Mouse (Mus musculus) thymus, postnatal 25 days (tissue): ENCODE data around the gene Tmprss3.

Experiments used
- DNase-seq: peaks from one replicate; pipeline ENCODE4 v3.0.0; 2022

Tmprss3 gene

DNA sequence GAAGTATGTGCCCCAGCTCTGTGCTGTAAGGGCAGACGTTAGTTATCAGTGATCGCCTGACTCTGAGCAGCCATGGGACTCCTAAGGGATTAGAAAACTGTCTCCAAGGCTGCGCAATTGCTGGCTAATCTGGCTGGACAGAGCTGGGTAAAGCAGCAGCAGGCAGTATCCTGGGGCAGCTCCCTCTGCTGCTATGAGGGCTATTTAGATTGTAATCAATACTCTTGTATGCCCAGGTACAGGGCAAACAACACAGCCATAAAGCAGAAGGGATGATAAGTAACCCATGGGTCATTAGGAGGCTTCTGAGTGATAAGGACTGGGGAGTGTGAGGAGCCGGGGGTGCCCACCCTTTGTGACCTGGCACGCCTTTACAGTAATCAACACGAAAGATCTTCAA is 63.9 kb downstream of the Tmprss3 start:
- DNase-seq, result no peak

DNA sequence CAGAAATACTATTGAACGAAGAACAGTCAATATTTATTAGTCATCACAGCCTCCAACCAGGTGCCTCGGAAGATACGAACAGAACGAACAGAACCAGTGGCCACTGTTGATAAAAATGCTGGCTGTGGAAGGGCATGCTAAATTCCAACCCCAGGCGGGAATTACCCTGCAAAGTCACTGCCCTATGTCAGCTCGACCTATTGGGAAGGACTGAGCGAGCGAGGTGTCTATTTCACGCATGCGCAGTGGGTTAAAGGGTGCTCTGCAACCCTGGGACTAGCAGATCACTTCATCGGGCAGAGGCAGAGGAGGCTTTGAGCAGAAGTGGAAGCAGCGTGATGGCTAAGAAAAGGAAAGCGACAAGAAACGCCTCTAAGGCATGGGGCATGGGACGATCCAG is 65.0 kb downstream of the Tmprss3 start:
- no peak for DNase-seq

DNA sequence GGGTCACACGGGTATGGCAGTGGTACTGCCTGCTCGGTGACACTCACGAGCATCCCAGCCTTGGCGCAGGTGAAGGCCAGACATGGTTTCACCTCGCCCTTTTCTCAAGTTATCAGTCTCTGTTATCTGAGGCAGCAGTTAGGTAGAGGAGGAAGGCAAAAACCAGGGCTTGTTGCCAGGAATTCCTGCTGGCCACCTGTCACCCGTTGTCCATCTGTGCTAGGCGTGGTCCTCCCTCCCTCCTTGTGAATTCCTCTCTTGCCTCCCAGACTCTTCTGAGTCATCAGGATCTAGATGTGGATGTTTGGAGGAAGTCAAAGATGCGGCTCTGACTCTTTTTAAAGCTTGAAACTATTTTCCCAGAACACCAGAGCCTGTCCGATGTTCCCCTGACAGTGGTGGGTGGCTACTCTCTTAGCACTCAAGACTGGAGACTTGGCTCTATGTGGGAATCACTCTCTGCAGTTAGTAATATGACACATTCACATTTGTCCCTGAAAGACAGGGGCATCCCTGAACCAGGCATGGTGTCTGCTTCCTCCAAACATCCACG is 67.4 kb downstream of the Tmprss3 start:
- no peak for DNase-seq

DNA sequence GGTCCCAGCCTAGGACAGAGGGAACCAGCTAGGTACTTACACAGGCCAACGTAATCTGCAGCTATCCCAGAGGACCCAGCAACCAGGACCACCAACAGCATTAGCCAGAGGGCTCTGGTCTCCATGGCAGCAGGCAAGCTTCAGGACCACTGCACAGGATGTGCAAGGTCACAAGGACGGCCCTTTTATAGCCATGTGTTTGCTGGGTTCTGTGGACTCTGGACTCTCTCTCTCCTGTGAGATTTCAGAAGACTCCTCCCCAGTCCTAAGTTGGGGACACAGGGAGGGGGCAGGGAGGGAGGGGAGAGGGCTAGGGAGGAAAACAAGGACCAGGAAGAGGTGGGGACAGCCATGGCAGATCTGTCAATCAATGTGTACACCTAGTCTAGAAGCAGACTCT is 69.3 kb downstream of the Tmprss3 start, which contains the start of gene Tff3:
Tff3 (minus strand) TSS at position 195 of the 400 bp plus-strand sequence.
- DNase-seq, result no peak
